Mouse (Mus musculus) granulocyte monocyte progenitor cell, adult 5-6 weeks (primary cell): ENCODE data around the gene Setd7. TPM values are rescaled to one million over a fixed set of nuclear protein-coding genes. Genes with fewer than 3 reads are reported as not detected.

ENCODE experiments used
- ATAC-seq: replicated peaks from 2 replicates; pipeline ENCODE4 v1.8.0; 2016; ENCODE audit warnings: mild to moderate bottlenecking, moderate TSS enrichment, inconsistent platforms; ENCODE audit not compliant: poor library complexity, severe bottlenecking
- total RNA-seq, 2 experiments: library from RNA; stranded (forward) in 1 of 2; stranded (reverse) in 1 of 2; fragments of 200-712, 200-1000 nt in 1 of 2; fragments of >200 nt in 1 of 2; fragmentation: Nextera tagmentation in 1 of 2; gene quantifications; 2 replicates each; pipeline ENCODE4 v1.2.3; 2014 to 2017

Gene Setd7
- total RNA-seq, 2 experiments from 2014 or later: 26.5 to 37.3 TPM

GRCm38 (mm10) chr3:51561109-51561992, 672 bp upstream of the Setd7 start:
- ATAC-seq: peak; percentile 44

- ATAC-seq: peak; percentile 56
These were observed 857 bp downstream of the Setd7 start for GRCm38 (mm10) chr3:51559594-51560450.

GRCm38 (mm10) chr3:51555583-51555982, 5.1 kb downstream of the Setd7 start:
- ATAC-seq: peak; percentile 16

GRCm38 (mm10) chr3:51554836-51555235, 5.8 kb downstream of the Setd7 start:
- no peak for ATAC-seq

GRCm38 (mm10) chr3:51554067-51554466, 6.6 kb downstream of the Setd7 start:
- no peak for ATAC-seq

GRCm38 (mm10) chr3:51553497-51553875, 7.2 kb downstream of the Setd7 start:
- ATAC-seq: 0 out of 2 replicates have a peak, but pooled peaks have one; percentile 6

GRCm38 (mm10) chr3:51552841-51553496, 7.7 kb downstream of the Setd7 start:
- ATAC-seq: peak; percentile 56

GRCm38 (mm10) chr3:51552197-51552596, 8.5 kb downstream of the Setd7 start:
- ATAC-seq: no peak

- no peak for ATAC-seq
These were observed 11.6 kb downstream of the Setd7 start for GRCm38 (mm10) chr3:51548987-51549579.

- ATAC-seq: no peak
These were observed 13.1 kb downstream of the Setd7 start for GRCm38 (mm10) chr3:51547577-51547976.

- ATAC-seq: no peak
These were observed 16.1 kb downstream of the Setd7 start for GRCm38 (mm10) chr3:51544442-51545128.

- ATAC-seq: no peak
These were observed 20.0 kb downstream of the Setd7 start for GRCm38 (mm10) chr3:51540659-51541058.

GRCm38 (mm10) chr3:51539567-51540408, 20.9 kb downstream of the Setd7 start:
- ATAC-seq: peak; percentile 92

GRCm38 (mm10) chr3:51534013-51534412, 26.7 kb downstream of the Setd7 start:
- ATAC-seq: no peak

GRCm38 (mm10) chr3:51533573-51533972, 27.1 kb downstream of the Setd7 start:
- ATAC-seq: no peak

GRCm38 (mm10) chr3:51532282-51532620, 28.4 kb downstream of the Setd7 start:
- ATAC-seq: no peak

- ATAC-seq: no peak
These were observed 29.0 kb downstream of the Setd7 start for GRCm38 (mm10) chr3:51531473-51532281.

- ATAC-seq: no peak
These were observed 33.8 kb downstream of the Setd7 start for GRCm38 (mm10) chr3:51526891-51527290.
